Mouse (Mus musculus) heart, embryonic 12.5 days (tissue): Measurements from ENCODE around the gene Skap1. TPM values are rescaled to one million over a fixed set of nuclear protein-coding genes. Genes with fewer than 3 reads are reported as not detected.
A peak's percentile ranks its signal among the peaks of the same experiment; 100 is the strongest.

ENCODE experiments used
- ATAC-seq: fragments of 200-750 bp; cut with Nextera tagmentation; 2 replicates; pipeline ENCODE4 v1.8.0; 2017; ENCODE audit warnings: moderate TSS enrichment, moderate library complexity; ENCODE audit not compliant: insufficient number of reproducible peaks, low FRiP score
- H3K27ac ChIP-seq: fragments of 300-500 bp; sonication (generic); 2 replicates; pipeline ENCODE4 v1.5.1; 2016; ENCODE audit warnings: mild to moderate bottlenecking, moderate library complexity; ENCODE audit not compliant: poor library complexity, severe bottlenecking
- H3K27me3 ChIP-seq: fragments of 300-500 bp; sonication (generic); replicated peaks from 2 replicates; pipeline ENCODE4 v1.6.1; 2016; ENCODE audit warnings: mild to moderate bottlenecking, moderate library complexity
- H3K36me3 ChIP-seq: fragments of 300-500 bp; sonication (generic); 2 replicates; pipeline ENCODE4 v1.6.1; 2016; ENCODE audit warnings: mild to moderate bottlenecking, moderate library complexity
- H3K4me1 ChIP-seq: fragments of 300-500 bp; sonication (generic); replicated peaks from 2 replicates; pipeline ENCODE4 v1.6.1; 2016; ENCODE audit warnings: mild to moderate bottlenecking
- H3K4me2 ChIP-seq: fragments of 300-500 bp; sonication (generic); 2 replicates; pipeline ENCODE4 v1.6.1; 2016; ENCODE audit warnings: mild to moderate bottlenecking, moderate library complexity
- H3K4me3 ChIP-seq: fragments of 300-500 bp; sonication (generic); 2 replicates; pipeline ENCODE4 v1.5.1; 2016; ENCODE audit warnings: mild to moderate bottlenecking
- H3K9ac ChIP-seq: fragments of 300-500 bp; sonication (generic); 2 replicates; pipeline ENCODE4 v1.6.1; 2016; ENCODE audit warnings: mild to moderate bottlenecking, moderate library complexity
- H3K9me3 ChIP-seq: fragments of 300-500 bp; sonication (generic); replicated peaks from 2 replicates; pipeline ENCODE4 v1.6.1; 2016; ENCODE audit warnings: mild to moderate bottlenecking, moderate library complexity
- WGBS: fragments of 180-500 bp; shearing (Covaris S2); methylation state at CpG from one replicate; pipeline ENCODE4 v1.1.7; 2016; 5-methylcytosine and 5-hydroxymethylcytosine counted together
- polyA plus RNA-seq: library from polyadenylated mRNA; unstranded; fragments of >200 nt; fragmentation: Nextera tagmentation; extraction: Ambion mirVana; gene quantifications from 2 replicates; pipeline ENCODE4 v1.2.1, GENCODE M21; 2016

The Skap1 gene
- polyA plus RNA-seq, 1 experiment from 2014 or later = 0.50 TPM

DNA sequence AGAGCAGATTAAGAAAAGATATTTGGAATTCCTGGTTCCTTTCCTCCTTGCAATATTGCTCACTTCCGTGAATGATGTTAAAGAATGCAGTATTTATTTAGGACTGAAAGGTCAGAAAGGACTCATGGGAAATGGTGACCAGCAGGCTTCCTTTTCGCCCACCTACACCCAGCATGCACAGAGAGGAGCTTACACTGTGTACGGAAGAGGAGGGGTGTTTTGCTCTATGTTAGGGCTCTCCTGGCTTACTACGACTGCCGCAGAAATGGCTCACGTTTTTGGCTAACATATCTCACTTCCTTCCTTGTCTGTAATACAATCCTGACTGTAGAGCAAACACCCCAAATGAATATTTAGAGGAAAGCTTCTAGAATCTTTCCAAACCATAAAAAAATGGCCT lies 139.9 kb downstream of the Skap1 start:
- 44% methylated on average over 6 of the region's 6 CpGs for WGBS
- Histone ChIP-seq H3K4me2 (no peak overlapping the region), H3K4me1 (peaks cover 22% of the 10 kb centered on the region), H3K9ac (no peak overlapping the region), H3K27me3 (peaks cover 24% of the 10 kb centered on the region), H3K4me3 (no peak overlapping the region), H3K9me3 (no peaks in the 10 kb centered on the region), H3K36me3 (no peaks in the 10 kb centered on the region), H3K27ac (peak overlapping the region; percentile 39; the same call in 1 of the 2 replicates)
- ATAC-seq = no peak

DNA sequence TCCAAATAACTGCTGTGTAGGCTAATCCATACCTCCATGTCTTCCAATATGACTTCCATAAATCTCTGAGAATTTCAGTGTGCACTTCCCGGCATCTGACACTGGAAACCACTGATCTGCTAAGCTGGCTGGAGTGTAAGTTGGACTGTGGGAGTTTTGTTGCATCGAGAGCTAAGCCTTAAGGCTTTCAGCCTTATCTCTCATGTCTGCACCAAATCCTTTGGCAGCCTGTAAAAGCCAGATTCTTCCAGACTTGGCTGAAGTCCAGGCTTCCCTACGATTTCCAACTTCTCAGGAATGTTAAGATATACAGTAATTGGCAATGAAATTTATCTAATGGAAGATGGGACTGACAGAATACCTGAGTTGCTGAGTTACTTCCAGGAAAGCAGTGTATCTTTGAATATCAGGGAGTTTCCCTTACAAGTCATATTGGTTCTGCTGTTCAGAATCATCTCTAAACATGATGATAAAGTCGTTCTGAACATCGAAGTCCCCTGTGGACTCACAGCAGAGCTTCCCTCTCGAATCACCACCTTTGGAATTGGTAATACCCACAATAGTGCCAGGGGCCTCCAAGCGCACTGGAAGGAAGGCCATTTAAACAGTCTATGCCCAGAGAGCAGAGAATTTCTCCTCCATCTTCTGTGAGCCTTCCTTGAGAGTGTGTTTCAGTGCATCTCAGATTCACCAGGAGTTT lies 140.5 kb downstream of the Skap1 start:
- peaks cover 22% of the 10 kb centered on the region for H3K4me1 ChIP-seq
- ATAC-seq = no peak
- WGBS = 17% methylated on average over 7 of the region's 7 CpGs
- no peaks in the 10 kb centered on the region for H3K36me3 ChIP-seq
- peak overlapping the region; percentile 39; the same call in 1 of the 2 replicates for H3K27ac ChIP-seq
- peaks cover 24% of the 10 kb centered on the region for H3K27me3 ChIP-seq
- H3K9ac ChIP-seq = no peak overlapping the region
- no peak overlapping the region for H3K4me3 ChIP-seq
- H3K9me3 ChIP-seq = peaks cover 3% of the 10 kb centered on the region; the same call in 1 of the 2 replicates
- H3K4me2 ChIP-seq = no peak overlapping the region

DNA sequence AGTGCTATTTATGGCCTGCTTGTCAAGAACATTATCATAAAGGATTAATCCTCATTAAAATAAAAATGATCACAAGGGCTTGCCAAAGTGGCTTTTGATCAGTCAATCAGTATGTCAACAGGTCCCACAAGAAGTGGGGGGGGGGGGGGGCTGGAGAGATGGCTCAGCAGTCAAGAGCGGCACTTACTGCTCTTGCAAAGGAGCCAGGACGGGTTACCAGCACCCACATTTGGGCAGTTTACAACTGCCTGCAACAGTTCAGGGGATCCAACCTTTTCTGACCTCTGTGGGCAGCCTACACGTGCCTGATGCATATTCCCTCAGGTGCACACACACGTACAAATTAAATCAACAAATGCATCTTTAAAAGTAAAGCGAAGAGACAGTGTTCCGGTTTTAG lies 141.1 kb downstream of the Skap1 start:
- H3K36me3 ChIP-seq = no peaks in the 10 kb centered on the region
- peaks cover 28% of the 10 kb centered on the region for H3K27me3 ChIP-seq
- peaks cover 22% of the 10 kb centered on the region for H3K4me1 ChIP-seq
- H3K9ac ChIP-seq = no peak overlapping the region
- H3K27ac ChIP-seq = no peak overlapping the region
- H3K9me3 ChIP-seq = peaks cover 5% of the 10 kb centered on the region; the same call in 1 of the 2 replicates
- no peak overlapping the region for H3K4me2 ChIP-seq
- no peak for ATAC-seq
- H3K4me3 ChIP-seq = no peak overlapping the region
- WGBS = 68% methylated on average over 6 of the region's 6 CpGs

DNA sequence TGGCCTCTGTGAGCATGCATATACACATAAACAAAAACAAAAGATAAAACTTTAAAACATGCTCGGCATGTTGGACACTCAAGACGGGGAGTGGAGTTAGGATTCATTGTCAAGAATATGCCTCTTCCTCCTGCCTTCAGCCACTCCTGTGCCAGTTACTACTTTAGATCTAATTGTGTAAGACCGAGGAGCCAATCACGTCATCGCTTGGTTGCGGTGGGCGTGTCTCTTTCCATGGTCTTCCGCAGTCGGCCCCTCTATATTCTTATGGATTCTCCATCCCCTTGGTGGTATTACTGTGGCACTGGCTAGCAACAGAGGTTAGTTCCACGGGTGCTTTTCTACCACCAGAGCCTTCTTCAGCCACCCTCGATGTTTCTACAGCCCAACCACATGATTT lies 148.2 kb downstream of the Skap1 start:
- no peak for ATAC-seq
- 79% methylated on average over 11 of the region's 11 CpGs for WGBS
- H3K27me3 ChIP-seq = peaks cover 28% of the 10 kb centered on the region

DNA sequence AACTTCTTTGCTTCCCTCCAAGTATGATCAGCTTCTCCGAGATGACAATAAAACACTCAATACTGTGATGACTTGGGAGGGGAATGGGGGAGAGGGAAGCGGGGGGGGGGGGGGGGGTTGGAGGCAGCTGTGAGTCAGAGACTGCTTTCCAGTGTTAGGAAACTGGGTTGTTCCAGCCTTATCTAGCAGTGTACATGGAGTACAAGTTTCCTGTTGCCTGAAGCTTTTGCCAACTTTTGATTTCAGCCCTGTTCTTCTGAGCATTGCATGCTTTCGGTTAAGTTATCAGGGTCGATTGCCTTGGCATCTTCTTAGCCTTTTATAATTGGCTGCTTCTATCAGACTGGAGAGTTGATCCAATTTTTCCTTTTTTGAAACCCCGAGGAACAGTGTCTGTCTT lies 152.4 kb downstream of the Skap1 start:
- no peak overlapping the region for H3K4me3 ChIP-seq
- H3K27me3 ChIP-seq = peaks cover 45% of the 10 kb centered on the region
- WGBS = 37% methylated on average over 5 of the region's 5 CpGs
- ATAC-seq = no peak
- no peak overlapping the region for H3K27ac ChIP-seq
- H3K9me3 ChIP-seq = no peaks in the 10 kb centered on the region
- H3K4me1 ChIP-seq = no peaks in the 10 kb centered on the region
- no peaks in the 10 kb centered on the region for H3K36me3 ChIP-seq
- no peak overlapping the region for H3K9ac ChIP-seq
- H3K4me2 ChIP-seq = no peak overlapping the region

More for the DNA sequence above, 148.2 kb downstream of the Skap1 start:
- no peaks in the 10 kb centered on the region for H3K36me3 ChIP-seq
- H3K27ac ChIP-seq = no peak overlapping the region
- H3K4me2 ChIP-seq = no peak overlapping the region
- no peaks in the 10 kb centered on the region for H3K4me1 ChIP-seq
- peaks cover 5% of the 10 kb centered on the region; the same call in 1 of the 2 replicates for H3K9me3 ChIP-seq
- no peak overlapping the region for H3K4me3 ChIP-seq
- no peak overlapping the region for H3K9ac ChIP-seq

DNA sequence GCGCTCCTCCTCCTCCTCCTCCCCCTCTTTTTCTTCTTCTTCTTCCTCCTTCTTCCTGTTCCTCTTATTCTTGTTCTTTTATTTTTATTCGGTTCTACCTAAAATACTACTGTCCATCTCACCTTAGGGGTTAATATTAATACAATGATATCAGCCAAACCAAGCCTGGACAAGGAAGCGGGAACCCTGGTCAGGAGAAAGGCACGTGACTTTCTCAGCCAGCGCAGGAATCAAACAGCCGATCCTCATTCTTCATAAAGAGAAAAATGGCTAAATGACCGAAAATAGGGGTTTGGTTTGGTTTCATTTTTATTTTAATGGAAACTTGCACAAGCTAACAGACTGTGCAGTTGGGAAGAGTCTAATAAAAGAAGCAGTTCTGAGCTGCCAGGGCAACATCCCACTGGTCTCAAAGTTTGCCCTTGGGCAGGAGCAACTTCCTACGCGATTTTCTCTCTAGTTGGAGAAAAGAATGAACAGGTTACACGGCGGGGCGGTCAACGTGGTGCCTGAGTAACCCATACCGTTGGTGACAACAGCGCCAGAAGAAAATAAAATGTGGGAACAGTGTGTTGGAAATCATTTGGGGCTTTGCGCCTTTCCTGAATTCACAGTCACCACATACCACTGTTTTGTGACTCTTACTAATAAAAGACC lies 154.5 kb downstream of the Skap1 start:
- Histone ChIP-seq H3K9me3 (no peaks in the 10 kb centered on the region), H3K36me3 (no peaks in the 10 kb centered on the region), H3K9ac (no peak overlapping the region), H3K27me3 (peaks cover 52% of the 10 kb centered on the region), H3K27ac (no peak overlapping the region), H3K4me3 (no peak overlapping the region), H3K4me2 (no peak overlapping the region), H3K4me1 (no peaks in the 10 kb centered on the region; the same call in 1 of the 2 replicates)
- 67% methylated on average over 16 of the region's 16 CpGs for WGBS
- ATAC-seq = no peak

DNA sequence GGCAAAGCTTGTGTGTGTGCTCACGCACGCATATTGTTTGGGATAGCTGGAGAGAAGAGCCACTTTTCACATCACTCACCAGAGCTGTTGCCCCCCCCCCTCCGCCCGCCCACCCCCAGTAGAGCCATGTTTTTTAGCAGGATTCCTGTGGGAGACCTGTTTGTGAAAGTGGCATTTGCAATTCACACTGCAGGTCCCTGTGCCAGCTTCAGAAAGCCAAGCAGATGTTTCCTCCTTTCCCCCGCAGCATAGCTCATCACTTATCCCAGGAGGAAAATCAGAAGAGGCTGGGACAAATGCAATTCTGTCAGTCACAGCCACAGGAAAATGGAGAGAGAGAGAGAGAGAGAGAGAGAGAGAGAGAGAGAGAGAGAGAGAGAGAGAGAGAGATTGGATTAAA lies 155.2 kb downstream of the Skap1 start:
- no peak overlapping the region for H3K4me2 ChIP-seq

DNA sequence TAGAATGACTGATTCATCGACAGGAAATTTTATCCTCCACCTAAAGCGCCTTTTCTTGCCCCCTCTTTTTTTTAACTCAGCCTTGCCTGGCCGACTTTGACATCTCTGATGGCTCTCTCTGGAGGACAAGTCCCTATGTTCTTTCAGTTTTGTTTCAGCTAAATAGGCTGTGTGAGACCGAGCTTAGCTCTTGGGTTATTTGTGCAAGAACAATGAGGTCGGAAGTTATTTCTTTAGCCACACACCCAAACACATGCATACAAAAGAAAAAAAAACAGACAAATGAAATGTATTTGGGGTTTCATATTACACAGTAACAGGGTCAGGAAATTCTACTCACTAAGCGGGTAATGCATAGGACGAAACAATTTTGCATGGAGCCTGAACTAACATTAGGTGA lies 155.6 kb downstream of the Skap1 start:
- Histone ChIP-seq H3K4me2 (no peak overlapping the region), H3K4me3 (no peak overlapping the region), H3K9ac (no peak overlapping the region), H3K9me3 (no peaks in the 10 kb centered on the region), H3K4me1 (no peaks in the 10 kb centered on the region; the same call in 1 of the 2 replicates), H3K27ac (no peak overlapping the region), H3K36me3 (no peaks in the 10 kb centered on the region), H3K27me3 (peaks cover 46% of the 10 kb centered on the region)
- WGBS = 49% methylated on average over 7 of the region's 7 CpGs
- no peak for ATAC-seq

More for the DNA sequence above, 155.2 kb downstream of the Skap1 start:
- Histone ChIP-seq H3K4me3 (no peak overlapping the region), H3K27me3 (peaks cover 46% of the 10 kb centered on the region), H3K27ac (no peak overlapping the region), H3K9me3 (no peaks in the 10 kb centered on the region), H3K4me1 (no peaks in the 10 kb centered on the region; the same call in 1 of the 2 replicates), H3K9ac (no peak overlapping the region), H3K36me3 (no peaks in the 10 kb centered on the region)
- ATAC-seq = no peak
- 25% methylated on average over 5 of the region's 5 CpGs for WGBS

DNA sequence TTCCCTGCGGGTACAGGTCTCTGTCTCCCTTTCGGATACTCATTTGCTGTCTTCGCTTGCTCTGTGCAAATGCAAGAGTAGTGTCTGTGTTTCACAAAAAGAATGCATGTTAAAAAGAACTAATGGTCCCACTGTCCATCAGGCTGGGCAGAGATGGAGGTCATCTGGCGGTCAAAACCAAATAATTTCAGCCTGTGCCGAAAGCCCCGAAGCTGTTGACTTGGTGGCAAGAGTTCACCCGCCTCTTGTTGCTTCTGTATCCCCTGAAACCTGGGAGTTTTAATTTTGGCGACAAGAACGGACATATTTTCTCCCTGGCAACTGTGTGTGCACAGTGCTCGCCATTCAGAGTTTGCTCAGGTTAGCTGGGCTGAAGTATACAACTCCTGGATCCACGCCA lies 156.3 kb downstream of the Skap1 start:
- no peaks in the 10 kb centered on the region; the same call in 1 of the 2 replicates for H3K4me1 ChIP-seq
- WGBS = 63% methylated on average over 11 of the region's 11 CpGs
- H3K36me3 ChIP-seq = no peaks in the 10 kb centered on the region
- H3K9ac ChIP-seq = no peak overlapping the region
- ATAC-seq = no peak
- H3K27me3 ChIP-seq = peaks cover 43% of the 10 kb centered on the region
- no peak overlapping the region for H3K4me3 ChIP-seq
- no peak overlapping the region for H3K4me2 ChIP-seq
- H3K27ac ChIP-seq = no peak overlapping the region
- no peaks in the 10 kb centered on the region for H3K9me3 ChIP-seq

DNA sequence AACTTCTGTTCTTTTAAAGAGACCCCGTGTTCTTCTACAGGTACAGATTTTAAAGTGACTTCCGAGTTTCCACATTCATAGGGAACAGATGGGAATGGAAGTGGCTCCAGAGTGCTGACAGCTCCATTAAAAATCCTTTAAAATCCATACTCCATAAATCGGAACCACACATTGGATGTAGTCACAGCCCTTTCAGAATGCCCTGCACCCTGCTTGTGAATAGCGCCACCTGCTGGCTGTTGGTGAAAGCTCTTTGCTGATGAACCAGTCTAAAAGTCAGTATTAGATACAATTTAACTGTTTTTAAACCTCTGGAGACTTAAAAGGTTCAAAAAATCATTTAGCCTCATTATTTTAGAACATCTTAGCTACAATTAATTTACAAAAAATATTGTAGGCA lies 156.8 kb downstream of the Skap1 start:
- Histone ChIP-seq H3K9me3 (no peaks in the 10 kb centered on the region), H3K9ac (no peak overlapping the region), H3K27ac (no peak overlapping the region), H3K27me3 (peaks cover 46% of the 10 kb centered on the region), H3K36me3 (no peaks in the 10 kb centered on the region), H3K4me1 (no peaks in the 10 kb centered on the region; the same call in 1 of the 2 replicates), H3K4me3 (no peak overlapping the region), H3K4me2 (no peak overlapping the region)
- WGBS = 30% methylated on average over 4 of the region's 4 CpGs
- ATAC-seq = no peak

DNA sequence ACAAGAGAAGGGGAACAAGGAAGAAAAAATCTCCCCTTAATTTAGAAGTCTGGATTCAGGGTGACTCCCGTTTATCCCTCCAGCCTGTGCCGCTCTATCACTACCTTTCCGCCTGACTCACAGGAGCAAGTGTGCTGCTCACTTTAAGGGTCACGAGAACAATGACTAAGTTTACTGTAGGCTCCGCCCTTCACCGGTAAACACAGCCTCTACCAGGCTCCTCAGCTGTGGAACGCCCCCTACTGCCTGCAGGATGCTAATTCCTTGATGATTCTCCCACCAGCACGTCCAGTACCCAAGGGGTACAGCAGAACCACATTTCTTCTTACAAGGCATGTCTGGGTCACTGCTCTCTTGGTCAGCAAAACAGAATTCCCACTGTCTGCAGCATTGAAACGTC lies 158.4 kb downstream of the Skap1 start:
- H3K4me1 ChIP-seq = no peaks in the 10 kb centered on the region; the same call in 1 of the 2 replicates
- ATAC-seq = no peak; the same call in 1 of the 2 replicates
- H3K9me3 ChIP-seq = no peaks in the 10 kb centered on the region
- H3K27ac ChIP-seq = no peak overlapping the region
- no peak overlapping the region for H3K4me3 ChIP-seq
- WGBS = 6% methylated on average over 9 of the region's 9 CpGs
- H3K27me3 ChIP-seq = peaks cover 58% of the 10 kb centered on the region
- H3K36me3 ChIP-seq = no peaks in the 10 kb centered on the region
- peak overlapping the region; percentile 8; the same call in 1 of the 2 replicates for H3K4me2 ChIP-seq
- no peak overlapping the region for H3K9ac ChIP-seq
